Mouse (Mus musculus) thymus, adult 2 months (tissue): Measurements from ENCODE around the gene Ssh2.

Experiments
- CTCF ChIP-seq: fragments of 200-500 bp; IDR thresholded peaks from 2 replicates; pipeline ENCODE4 v1.5.1; 2012; ENCODE audit warnings: mild to moderate bottlenecking, control low read depth, low read length, moderate library complexity, borderline replicate concordance; ENCODE audit not compliant: control insufficient read depth, poor library complexity, insufficient read depth; ENCODE audit errors: extremely low read depth
- POLR2A ChIP-seq: fragments of 200-500 bp; IDR thresholded peaks from 2 replicates; pipeline ENCODE4 v1.6.1; 2012; ENCODE audit warnings: mild to moderate bottlenecking, low read length, control low read depth, moderate library complexity; ENCODE audit not compliant: control insufficient read depth, poor library complexity, insufficient read depth; ENCODE audit errors: extremely low read depth

DNA sequence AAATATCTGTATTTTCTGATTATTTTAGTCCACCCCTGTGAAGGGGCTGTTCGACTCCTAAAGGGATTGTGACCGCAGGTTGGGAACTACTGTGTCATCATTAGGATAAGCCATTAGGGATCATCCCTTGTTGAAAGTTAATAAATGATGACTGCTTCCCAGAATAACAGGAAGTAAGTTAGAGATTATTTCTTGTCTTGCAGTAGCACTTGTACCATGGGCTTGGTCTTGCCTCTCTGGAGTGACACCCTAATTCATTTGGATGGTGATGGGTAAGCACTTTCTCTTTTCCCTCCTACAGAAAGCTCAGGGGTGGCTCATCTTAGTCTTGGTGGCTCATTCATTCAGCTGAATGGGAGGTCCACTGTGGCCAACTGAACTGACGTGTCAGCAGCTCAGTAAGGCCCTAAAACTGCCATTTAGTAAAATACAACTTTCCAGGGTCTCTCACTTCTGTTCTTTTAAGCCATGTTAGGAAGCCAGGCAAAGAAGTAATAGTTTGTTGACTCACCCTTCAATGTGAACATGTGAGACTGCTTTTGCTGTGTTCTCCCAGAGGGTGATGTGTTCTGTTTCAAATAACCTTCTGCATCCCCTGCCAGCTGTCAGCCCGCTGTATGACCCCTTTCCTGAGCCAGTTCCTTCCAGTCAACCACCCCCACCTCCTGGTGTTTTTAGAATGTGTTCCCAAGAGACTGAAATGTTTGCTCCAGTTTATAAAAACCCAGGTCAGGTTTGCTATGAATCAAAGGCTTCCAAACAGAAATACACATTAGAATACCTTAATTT, 200.3 kb downstream of the Ssh2 start:
- TF ChIP-seq POLR2A (no peak), CTCF (no peak)
